Mouse (Mus musculus) ES-CJ7 (cell line): ENCODE measurements at regions not wholly inside any gene's neighbourhood (a gene's known extent, or its start where the extent isn't known, plus 50 kb on each side); places are given as distances from the start of the nearest gene placed in this dataset.
"Not testable (repeated sequence)": the region's sequence is repeated elsewhere in the genome, so short reads cannot be mapped to it uniquely, and the experiment has no call there.

Experiments used
- DNase-seq: peaks from one replicate; pipeline ENCODE4 v3.0.0; 2011; ENCODE audit warnings: low read depth, low spot score

DNA sequence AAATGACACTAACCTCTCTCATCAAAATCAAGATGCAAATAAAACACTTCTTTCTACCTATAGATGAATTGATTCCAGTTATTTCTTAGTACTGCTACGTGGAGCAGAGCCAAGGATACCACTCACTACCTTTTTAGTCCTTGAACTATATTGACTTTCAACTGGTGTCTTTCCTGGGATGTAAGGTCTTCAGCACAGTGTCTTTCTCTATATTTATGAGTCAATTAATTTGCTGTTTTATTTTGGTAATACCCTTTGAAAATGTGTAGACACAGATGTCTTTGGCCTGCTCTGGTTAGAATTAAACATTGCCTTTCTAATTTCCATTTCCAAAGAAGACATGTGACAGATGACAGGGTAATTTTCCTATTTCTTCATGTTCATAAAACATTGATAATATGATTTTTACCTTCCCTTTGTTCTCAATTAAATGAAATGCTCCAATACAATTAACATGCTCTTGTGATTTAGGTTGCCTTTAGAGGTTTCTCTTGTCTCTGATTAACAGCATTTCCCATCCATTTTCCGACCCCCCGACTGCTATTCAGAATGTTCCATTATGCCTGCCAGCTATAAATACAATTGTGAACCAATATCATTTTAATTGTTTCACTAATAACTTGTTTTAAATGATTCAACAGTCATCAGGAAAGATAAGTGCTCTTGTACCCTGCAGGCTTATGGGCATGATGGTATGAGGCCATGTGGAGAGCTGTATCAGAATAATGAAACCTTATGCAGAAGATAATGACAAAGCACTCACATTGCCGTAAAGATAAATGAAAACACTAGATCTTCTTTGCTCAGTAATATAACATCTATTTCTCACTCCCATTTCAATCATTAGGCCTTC lies 266.2 kb upstream of the 1700008P02Rik start:
- no peak for DNase-seq

DNA sequence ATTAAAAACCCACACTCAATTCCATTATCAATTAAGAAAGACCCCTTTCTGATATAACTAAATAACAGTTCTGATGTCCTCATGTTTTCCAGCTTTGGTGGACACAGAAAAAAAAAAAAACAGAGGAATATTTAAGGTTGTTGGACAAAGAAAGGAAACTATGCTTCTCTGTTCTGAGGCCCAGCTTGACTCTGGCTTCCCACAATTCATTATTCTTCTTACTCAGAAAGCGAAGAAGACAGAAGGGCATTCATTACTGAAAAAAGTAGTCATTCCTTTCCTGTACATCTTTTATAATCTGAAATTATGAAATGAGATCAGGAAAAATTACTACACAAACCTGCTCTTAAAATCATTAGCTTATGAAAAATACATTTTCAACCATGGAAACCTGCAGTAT lies 263.2 kb upstream of the 1700008P02Rik start:
- DNase-seq, result no peak

DNA sequence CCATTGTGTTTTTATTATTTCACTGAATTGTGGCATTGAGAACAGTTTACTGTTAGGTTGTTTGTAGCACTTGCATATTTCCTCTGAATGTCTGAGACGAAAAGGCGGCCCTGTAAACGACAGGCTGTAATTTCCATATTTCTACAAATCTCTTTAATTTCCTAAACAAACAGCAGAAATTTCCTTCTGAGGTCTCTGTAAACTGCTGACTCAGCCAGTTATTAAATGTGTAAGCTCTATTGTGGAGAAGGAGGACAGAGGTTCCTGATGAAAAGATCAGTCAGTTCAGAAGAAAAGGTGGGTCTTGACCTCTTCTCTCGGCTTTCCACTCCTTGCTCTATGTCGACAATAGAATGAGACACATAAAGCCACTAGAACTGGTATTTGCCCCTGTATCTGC lies 256.0 kb upstream of the 1700008P02Rik start:
- DNase-seq, result no peak

DNA sequence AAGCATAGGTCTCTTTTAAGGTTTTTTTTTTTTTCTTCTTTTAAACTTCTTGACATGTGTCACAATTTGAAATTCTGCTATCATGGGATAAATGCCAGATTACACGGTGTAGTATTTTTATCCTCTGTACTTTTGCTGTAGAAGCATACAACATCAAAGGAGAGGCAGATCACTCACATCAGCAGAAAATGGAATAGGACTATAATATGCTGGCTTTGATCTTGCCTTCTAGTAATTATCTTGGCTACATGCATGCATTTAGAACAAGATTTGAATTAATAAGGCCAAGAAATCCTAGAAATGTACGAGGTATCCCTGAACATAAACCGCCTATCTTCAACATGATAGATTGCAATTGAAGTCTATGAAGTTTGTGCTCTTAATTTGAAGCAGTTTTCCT lies 251.9 kb upstream of the 1700008P02Rik start:
- DNase-seq, result no peak

DNA sequence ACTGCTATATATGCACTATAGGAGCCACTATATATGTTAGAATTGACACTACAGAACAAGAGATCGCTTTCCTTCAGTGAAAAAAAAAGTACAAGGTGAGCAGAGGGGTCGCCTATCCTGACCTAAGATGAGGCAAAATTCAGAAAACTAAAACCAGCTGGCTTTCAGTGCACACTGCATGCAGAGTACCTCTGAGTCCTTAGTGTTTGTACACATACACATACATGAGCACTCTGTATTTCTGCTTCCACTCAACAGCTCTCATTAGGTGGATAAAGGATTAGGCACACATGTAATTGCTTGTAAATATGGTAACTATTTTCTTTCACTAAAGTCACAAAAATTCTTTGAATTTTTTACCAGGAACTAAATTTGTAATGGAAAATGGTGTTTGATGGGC lies 251.5 kb upstream of the 1700008P02Rik start:
- DNase-seq, result no peak

DNA sequence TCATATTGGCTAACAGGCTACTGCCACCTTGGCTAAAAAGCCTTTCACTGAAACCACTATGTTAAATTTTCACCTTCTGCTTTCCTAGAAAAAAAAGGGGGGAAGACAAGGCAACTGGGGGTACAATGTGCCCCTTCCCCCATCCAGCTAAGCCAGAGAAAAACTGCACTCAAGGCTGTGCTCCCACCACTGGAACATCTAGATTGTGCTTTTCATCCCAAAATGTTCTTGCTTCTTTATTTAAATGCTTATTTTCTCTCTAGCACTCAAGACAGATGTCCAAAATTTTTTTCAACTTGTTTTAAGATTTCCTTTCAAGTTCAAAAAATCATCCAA lies 245.9 kb upstream of the 1700008P02Rik start:
- no peak for DNase-seq

DNA sequence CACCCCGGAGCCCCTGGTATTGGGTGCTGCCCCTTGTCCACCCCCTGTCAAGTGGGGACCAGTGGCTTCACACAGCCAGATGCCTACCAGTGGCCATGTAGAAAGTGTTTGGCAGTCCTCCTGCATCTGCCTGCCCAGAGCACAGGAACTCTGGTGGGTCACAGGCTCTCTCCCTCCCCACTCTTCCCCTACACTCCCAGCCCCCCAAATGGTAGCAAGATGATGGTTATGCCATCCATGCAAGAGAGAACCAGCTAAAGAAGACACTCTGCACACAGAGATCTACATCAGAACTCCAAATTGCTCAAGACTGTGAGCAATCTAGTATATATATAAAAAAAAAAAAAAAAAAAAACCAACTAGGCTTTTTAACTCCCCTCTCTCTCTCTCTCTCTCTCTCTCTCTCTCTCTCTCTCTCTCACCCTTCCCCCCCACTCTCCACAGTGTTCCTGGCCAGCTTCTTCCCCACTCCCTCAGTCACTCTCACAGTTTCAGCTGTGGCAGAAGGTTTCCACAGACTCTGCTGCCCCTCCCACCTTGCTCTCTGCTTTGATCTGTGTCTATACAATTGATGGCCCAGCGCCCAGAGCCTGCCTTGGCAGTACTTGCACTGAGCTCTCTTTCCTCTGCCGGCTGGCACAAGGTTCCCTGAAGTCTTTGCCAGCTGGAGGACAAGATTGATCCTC lies 245.4 kb upstream of the 1700008P02Rik start:
- no peak for DNase-seq

DNA sequence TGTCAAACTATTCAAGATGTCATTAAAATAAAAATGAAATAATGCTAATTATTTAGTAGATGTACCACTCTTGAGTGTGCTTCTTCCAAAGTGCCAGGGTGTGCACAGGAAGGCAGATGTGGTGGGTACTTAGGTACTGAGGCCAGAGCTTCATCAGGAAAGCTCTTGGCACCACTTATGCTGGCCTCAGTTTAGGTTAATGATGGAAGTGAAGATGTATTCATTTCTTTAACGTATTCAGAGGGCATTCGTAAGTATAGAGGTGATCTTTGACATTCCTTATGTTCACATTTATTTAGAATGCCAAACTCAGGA lies 239.6 kb upstream of the 1700008P02Rik start:
- no peak for DNase-seq

DNA sequence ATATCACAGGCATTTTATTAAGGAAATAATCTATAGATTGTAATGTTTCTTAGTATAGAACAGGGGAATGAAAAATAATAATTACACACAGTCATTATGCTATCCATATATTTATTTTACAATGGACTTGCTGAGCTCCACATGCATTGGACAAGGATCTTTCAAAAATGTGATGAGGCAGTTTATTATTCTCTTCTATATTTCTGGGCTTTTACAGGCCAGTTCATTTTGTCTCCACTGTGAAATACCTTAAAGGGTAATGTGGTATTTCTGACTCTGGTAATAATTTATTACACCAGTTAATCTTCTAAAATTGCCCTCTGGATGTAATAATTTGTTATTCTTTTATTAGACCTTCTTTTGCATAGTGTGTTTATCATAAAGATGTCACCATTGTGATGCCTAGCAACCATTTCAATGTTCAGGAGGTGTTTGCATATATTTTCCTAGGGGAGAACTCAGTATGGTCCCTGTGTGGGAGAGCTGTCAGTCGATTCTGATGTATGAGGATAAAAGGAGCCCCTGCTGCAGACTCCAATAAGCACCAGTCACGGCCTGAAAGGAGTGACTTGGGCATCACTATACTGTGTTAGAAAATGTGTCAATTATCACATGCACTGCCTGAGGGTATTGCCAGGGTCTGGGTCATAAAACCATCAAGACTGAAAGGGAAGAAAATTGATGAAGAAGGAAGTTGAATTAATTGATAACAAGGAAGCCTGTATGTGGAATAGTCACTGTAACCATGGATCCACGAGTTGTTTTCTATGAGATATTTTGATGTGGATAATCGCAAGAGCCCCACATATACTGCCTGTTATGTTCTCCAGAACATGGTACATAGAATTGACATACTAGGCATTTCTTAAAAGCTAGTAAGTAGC lies 239.0 kb upstream of the 1700008P02Rik start:
- no peak for DNase-seq

DNA sequence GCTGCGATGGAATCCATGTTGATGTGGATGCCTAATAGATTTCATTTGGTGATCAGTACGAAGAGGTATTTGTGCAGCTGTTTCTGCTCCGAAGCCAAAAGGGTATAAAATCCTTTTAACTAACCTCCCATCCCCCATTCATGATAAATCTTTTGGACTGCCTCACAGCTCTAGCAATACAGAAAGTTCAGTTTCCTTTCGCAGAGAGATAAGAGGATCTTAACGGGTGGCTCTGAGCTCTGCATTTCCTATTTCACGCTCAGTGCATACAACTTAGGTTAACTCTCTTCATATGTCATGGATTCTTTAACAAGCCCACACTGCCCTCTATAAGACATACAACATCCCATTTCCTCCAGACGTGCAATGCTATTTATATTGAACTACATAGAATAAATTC lies 199.1 kb upstream of the 1700008P02Rik start:
- no peak for DNase-seq

DNA sequence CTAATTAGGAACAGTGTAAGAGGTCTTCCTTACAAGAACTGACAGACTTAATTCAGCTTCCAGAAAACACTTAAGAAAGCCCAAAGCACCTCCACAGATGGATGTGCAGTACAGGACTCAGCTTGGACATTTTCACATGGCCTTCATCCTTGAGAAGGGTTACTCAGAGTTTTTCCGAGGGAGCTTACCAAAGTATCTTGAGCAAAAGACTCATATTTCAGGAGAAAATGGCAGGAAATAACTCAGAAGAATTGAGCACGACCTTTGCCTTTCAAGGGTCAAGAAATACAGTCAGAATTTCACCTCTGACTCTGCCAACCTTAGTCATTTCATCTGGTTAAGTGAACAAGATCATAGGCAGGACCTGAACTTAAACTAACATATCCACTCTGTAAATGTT lies 192.1 kb upstream of the 1700008P02Rik start:
- DNase-seq, result no peak

DNA sequence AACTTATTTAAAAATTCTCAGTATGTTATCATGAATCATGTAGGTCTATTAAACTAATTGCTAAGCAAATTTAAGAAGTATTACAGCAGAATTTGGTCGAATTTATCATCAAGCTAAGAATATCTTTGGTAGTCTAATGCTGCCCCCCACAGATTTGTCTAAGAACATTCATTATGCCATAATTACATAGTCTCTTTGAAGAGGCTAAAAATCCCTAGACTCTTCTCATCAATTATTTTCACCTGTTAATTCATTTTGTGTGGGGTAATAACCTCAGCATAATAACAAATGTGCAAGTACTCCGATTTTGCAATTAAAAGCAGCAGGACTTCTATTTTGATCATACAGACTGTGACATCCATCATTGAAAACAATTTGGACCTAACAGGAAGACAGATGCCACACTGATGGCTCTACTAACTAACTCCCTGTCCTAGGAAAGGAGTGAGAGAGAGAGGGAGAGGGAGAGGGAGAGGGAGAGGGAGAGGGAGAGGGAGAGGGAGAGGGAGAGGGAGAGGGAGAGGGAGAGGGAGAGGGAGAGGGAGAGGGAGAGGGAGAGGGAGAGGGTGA lies 189.2 kb upstream of the 1700008P02Rik start:
- no peak for DNase-seq

DNA sequence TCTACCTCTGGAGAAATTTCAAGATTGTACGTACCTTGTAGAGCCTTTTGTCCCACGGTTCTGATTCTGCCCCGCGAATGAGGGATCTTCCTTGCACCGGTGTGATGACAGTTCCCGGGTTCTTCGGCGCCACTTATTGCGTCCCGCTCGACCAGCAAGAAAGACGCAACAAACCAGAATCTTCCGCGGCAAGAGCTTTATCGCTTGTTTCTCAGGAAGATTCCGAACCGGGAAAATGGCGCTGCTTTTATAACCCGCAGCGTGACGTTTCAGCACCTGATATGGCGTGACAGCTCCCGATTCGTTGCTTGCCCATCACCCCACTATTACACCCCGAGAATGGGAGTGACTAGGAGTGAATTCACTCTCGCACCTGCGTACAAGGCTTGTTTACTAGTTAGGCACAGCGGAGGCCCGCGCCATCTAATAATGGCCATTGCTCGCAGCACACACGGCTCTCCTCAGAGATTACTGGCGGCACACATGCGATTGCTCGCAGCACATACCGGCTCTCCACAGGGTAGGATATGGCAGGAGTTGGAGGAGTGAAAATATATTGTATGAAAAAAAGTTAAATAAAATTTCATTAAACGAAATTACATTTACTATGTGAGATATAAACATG lies 180.0 kb upstream of the 1700008P02Rik start:
- DNase-seq, result not testable (repeated sequence)

DNA sequence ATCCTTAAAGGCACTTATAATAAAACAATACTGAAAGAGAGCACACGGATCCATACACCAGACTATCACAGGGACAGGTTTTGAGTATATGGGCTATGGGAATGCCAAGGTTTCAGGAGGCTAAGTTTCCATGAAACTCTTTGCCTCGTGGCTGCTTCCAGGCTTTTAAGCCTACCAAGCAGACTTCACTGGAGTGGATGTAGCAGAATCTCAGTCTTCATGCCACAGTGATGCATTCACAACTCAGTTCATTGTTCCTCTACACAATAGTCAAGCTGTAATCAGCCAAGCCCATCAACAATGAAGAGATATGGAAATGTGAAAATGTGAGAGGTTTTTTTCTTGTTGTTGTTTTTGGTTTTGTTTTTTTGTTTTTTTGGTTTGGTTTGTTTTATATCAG lies 148.3 kb upstream of the 1700008P02Rik start:
- peak; percentile 7 for DNase-seq

DNA sequence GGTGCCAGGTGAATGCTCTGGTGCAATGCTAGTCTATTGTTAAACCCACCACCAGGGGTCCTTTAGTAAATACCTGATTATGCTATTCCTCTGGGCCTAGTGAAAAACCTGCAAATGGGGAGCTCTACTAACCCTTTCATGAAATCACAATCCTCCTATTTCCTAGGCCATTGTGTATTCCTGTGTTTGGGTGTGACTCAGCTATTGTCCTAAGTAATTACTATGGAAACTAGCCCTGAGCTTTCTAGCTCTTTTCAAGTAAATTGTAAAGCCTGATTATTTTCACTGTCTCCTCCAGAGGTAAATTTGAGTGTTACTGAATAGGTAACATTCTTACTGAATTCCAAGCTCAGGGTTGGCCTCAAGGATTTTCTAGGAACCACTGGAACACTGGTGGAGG lies 147.8 kb upstream of the 1700008P02Rik start:
- peak; percentile 80 for DNase-seq

DNA sequence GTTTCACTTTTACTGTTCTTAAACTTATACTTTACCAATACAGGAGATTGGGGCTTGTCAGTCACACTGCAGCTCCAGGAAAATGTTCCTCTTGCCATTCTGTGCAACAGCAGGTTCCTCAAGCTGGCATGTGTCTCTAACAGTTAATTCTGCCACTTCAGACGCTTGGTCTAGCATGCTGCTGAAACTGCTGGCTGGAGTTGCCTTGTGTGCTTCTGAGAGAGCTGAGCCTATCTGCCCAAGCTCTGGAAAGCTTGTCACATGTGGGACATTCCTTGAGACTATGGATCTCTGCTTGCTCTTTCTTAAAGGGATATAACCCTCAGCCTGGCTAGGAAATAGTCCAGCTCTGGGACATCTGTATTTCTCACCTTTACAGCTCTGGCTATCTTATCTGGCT lies 138.9 kb upstream of the 1700008P02Rik start:
- DNase-seq, result no peak

DNA sequence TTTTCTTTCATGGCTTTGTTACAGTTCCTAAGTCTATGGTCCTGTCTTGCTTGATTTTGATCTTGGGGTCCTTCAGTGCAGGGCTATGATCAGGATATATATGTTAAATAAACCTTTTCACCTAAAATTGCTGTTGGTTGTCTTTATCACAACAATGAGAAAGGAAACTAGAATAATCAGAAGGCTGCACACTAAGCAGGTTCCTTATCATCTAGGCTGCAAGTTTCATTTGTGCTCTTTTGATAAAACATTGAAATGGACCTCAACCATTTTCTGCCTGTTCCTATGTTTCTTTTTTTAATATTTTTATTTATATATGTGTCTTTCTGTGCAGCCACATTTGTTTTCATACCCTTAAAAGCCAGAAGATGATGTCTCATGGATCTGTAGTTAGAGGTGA lies 137.3 kb upstream of the 1700008P02Rik start:
- no peak for DNase-seq

DNA sequence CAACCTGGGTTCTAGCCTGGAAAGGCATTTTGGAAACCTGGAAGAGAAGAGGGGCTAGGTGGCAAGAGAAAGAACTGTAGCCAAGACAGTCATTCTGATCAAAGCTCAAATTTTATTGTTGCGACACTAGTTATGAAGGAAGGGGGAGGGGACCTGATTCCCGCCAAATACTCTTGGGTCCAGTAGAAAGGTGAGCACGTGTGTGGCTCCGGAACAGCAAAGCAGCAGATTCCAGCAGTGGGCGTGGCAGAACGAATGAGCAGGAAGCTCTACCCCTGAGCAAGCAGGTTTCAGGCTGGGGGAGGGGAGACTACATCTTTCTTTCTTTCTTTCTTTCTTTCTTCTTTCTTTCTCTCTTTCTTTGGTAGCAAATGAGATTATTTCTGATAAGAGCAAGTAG lies 130.5 kb upstream of the 1700008P02Rik start:
- DNase-seq, result peak; percentile 71

DNA sequence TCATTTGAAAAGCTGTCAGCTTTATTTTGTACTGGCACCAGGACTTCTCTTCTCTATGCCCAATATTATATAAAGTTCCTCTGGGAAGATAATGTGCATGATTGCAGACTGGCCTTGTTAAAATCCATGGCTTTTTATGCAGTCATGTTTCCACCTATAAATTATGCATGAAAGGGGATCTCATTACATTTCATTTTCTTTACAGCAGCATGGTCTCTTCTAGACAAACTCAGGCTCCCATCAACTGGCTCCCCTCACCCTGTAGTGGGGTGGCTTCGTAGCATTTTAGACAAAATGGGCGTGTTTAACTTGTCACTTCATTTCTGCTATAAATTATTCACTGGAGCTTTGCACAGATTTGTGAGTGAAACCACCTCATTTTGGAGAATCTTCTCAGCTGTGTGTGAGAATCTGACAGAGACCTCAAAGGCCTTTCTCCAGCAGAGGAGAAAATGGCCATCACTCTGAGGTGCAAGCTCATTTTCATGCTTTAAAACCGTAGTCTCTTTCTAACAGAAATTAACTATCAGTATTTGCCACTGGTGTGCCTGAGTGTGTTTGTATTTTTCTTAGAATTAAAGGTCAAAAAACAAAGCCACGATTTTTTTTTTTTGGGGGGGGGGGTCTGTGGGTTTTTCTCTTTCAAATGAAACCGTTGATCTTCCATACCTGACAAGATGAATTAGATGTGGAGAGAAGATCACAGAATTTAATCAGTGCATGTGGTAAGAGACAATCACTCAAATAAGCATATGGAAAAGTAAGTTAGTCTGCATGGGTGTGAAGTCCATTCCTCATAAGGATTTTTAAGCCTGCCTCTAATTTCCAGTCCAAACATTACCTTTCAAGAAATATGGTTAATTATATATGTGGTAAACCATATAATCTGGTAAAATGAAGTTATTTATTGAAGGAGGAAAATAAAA lies 111.4 kb upstream of the 1700008P02Rik start:
- DNase-seq, result no peak

DNA sequence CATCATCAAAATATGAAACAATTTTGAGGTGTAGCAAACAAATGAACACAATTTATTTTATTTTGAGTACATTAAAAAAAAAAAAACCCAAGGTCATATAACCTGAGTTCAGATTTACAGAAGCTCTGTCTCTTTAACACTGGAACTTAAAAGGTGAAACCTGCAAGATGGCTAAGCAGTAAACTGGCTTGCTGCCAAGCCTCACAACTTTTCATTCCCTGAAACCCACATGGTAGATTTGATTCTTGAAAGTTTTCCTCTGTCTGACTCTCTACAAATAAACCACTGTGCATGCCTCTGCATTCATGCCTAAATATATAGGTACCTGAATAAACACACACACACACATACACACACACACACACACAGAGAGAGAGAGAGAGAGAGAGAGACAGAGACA lies 109.8 kb upstream of the 1700008P02Rik start:
- no peak for DNase-seq

DNA sequence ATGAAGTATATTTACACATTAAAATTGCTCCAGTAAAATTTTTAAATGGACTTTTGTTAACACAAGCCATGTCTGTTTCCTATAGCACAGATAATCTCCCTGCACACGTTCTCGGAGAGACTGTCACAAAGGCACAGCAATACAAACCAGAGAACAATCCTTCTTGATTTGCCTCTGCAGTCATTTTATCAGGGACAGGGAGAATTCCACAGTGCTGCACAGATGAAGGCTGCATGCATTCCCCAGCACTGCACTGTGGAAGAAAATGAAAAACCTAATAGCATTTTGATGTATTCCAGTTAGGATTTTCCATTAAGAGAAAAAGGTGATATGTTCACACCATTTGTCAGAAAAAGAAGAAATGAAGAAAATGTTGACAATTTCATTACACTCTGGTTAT lies 63.4 kb upstream of the 1700008P02Rik start:
- no peak for DNase-seq
